Mouse (Mus musculus): ENCODE results near the gene Gimap4. TPM values are rescaled to one million over a fixed set of nuclear protein-coding genes. Genes with fewer than 3 reads are reported as not detected.

Gimap4 gene
- polyA plus RNA-seq (2015; fragmentation: Nextera tagmentation; extraction: Ambion mirVana), result 84.6 and 86.0 TPM in 2 replicates

GRCm38 (mm10) chr6:48684319-48684718, at the start of gene Gimap4:
Gimap4 (plus strand) TSS chr6:48684549.
- Histone ChIP-seq H3K4me3 (ENCODE audit: low read length) (peak within 1 kb of the TSS; percentile 22), H3K36me3 (ENCODE audit: insufficient read depth, low read length) (no peaks in the 10 kb centered on the region), H3K9ac (replicated peaks; ENCODE audit: low read length) (peak within 1 kb of the TSS; percentile 52), H3K4me2 (replicated peaks; ENCODE audit: low read depth, low read length) (peak within 1 kb of the TSS; percentile 31), H3K27ac (ENCODE audit: low read length) (peak within 1 kb of the TSS; percentile 72), H3K4me1 (ENCODE audit: insufficient read depth, low read length) (no peaks in the 10 kb centered on the region), H3K27me3 (ENCODE audit: insufficient read depth, low read length) (no peaks in the 10 kb centered on the region), H3K9me3 (ENCODE audit: low read length) (no peaks in the 10 kb centered on the region)
- ATAC-seq (ENCODE audit: low FRiP score, low TSS enrichment), result no peak
- 57% methylated on average over 5 of the region's 5 CpGs for WGBS

DNA sequence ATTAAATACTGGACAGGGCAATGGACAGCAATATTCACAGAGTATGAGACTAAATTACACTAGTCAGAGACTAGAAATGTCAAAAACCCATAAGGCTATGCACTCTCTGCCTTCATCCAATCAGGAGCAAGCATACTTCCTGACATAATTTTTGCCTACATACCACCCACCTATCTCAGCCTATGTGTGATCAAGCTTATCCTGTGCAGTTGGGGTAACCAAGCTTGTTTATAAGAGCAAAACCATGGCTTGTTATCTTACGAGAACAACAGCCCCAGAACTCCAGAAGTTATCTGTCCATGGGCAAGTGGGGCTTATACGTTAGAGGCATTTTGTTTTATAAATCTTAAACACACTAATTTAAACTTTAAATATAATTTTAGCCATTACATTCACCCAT, 49.2 kb upstream of the Gimap4 start:
- ATAC-seq (ENCODE audit: low FRiP score, low TSS enrichment), result no peak
- Histone ChIP-seq H3K4me2 (replicated peaks; ENCODE audit: low read depth, low read length) (no peak overlapping the region), H3K27ac (ENCODE audit: low read length) (no peak overlapping the region), H3K4me1 (ENCODE audit: insufficient read depth, low read length) (no peaks in the 10 kb centered on the region), H3K9ac (replicated peaks; ENCODE audit: low read length) (no peak overlapping the region), H3K27me3 (ENCODE audit: insufficient read depth, low read length) (no peaks in the 10 kb centered on the region), H3K36me3 (ENCODE audit: insufficient read depth, low read length) (no peaks in the 10 kb centered on the region), H3K4me3 (ENCODE audit: low read length) (no peak overlapping the region), H3K9me3 (ENCODE audit: low read length) (no peaks in the 10 kb centered on the region)
- 87% methylated on average over 2 of the region's 2 CpGs for WGBS

GRCm38 (mm10) chr6:48636515-48636914, 47.8 kb upstream of the Gimap4 start:
- no peaks in the 10 kb centered on the region for H3K27me3 ChIP-seq (ENCODE audit: insufficient read depth, low read length)
- no peak overlapping the region for H3K4me2 ChIP-seq (replicated peaks; ENCODE audit: low read depth, low read length)
- no peak for ATAC-seq (ENCODE audit: low FRiP score, low TSS enrichment)
- H3K9me3 ChIP-seq (ENCODE audit: low read length), result no peaks in the 10 kb centered on the region
- H3K4me1 ChIP-seq (ENCODE audit: insufficient read depth, low read length), result no peaks in the 10 kb centered on the region
- no peaks in the 10 kb centered on the region for H3K36me3 ChIP-seq (ENCODE audit: insufficient read depth, low read length)
- 70% methylated on average over 6 of the region's 6 CpGs for WGBS
- no peak overlapping the region for H3K27ac ChIP-seq (ENCODE audit: low read length)
- no peak overlapping the region for H3K4me3 ChIP-seq (ENCODE audit: low read length)
- no peak overlapping the region for H3K9ac ChIP-seq (replicated peaks; ENCODE audit: low read length)

- Histone ChIP-seq H3K27me3 (ENCODE audit: insufficient read depth, low read length) (no peaks in the 10 kb centered on the region), H3K4me3 (ENCODE audit: low read length) (no peak overlapping the region), H3K4me1 (ENCODE audit: insufficient read depth, low read length) (no peaks in the 10 kb centered on the region), H3K9ac (replicated peaks; ENCODE audit: low read length) (no peak overlapping the region), H3K9me3 (ENCODE audit: low read length) (no peaks in the 10 kb centered on the region), H3K36me3 (ENCODE audit: insufficient read depth, low read length) (no peaks in the 10 kb centered on the region), H3K27ac (ENCODE audit: low read length) (no peak overlapping the region), H3K4me2 (replicated peaks; ENCODE audit: low read depth, low read length) (no peak overlapping the region)
- ATAC-seq (ENCODE audit: low FRiP score, low TSS enrichment), result no peak
- WGBS, result 63% methylated on average over 6 of the region's 6 CpGs
Measured at GRCm38 (mm10) chr6:48637811-48638500, 46.4 kb upstream of the Gimap4 start.

- no peaks in the 10 kb centered on the region for H3K4me1 ChIP-seq (ENCODE audit: insufficient read depth, low read length)
- H3K9me3 ChIP-seq (ENCODE audit: low read length), result no peaks in the 10 kb centered on the region
- ATAC-seq (ENCODE audit: low FRiP score, low TSS enrichment), result no peak
- H3K4me3 ChIP-seq (ENCODE audit: low read length), result no peak overlapping the region
- H3K36me3 ChIP-seq (ENCODE audit: insufficient read depth, low read length), result no peaks in the 10 kb centered on the region
- H3K4me2 ChIP-seq (replicated peaks; ENCODE audit: low read depth, low read length), result no peak overlapping the region
- no peak overlapping the region for H3K9ac ChIP-seq (replicated peaks; ENCODE audit: low read length)
- WGBS, result 69% methylated on average over 2 of the region's 2 CpGs
- H3K27me3 ChIP-seq (ENCODE audit: insufficient read depth, low read length), result no peaks in the 10 kb centered on the region
- H3K27ac ChIP-seq (ENCODE audit: low read length), result no peak overlapping the region
Measured at GRCm38 (mm10) chr6:48638553-48638952, 45.8 kb upstream of the Gimap4 start.

- H3K4me2 ChIP-seq (replicated peaks; ENCODE audit: low read depth, low read length), result no peak overlapping the region
- no peak overlapping the region for H3K9ac ChIP-seq (replicated peaks; ENCODE audit: low read length)
- no peak overlapping the region for H3K27ac ChIP-seq (ENCODE audit: low read length)
- 71% methylated on average over 6 of the region's 6 CpGs for WGBS
- H3K4me3 ChIP-seq (ENCODE audit: low read length), result no peak overlapping the region
- no peaks in the 10 kb centered on the region for H3K27me3 ChIP-seq (ENCODE audit: insufficient read depth, low read length)
- H3K4me1 ChIP-seq (ENCODE audit: insufficient read depth, low read length), result no peaks in the 10 kb centered on the region
- no peaks in the 10 kb centered on the region for H3K9me3 ChIP-seq (ENCODE audit: low read length)
- H3K36me3 ChIP-seq (ENCODE audit: insufficient read depth, low read length), result no peaks in the 10 kb centered on the region
- ATAC-seq (ENCODE audit: low FRiP score, low TSS enrichment), result no peak
Measured at GRCm38 (mm10) chr6:48641391-48641790, 43.0 kb upstream of the Gimap4 start.

- no peaks in the 10 kb centered on the region for H3K36me3 ChIP-seq (ENCODE audit: insufficient read depth, low read length)
- H3K4me1 ChIP-seq (ENCODE audit: insufficient read depth, low read length), result no peaks in the 10 kb centered on the region
- H3K9me3 ChIP-seq (ENCODE audit: low read length), result no peaks in the 10 kb centered on the region
- H3K4me3 ChIP-seq (ENCODE audit: low read length), result no peak overlapping the region
- H3K27ac ChIP-seq (ENCODE audit: low read length), result no peak overlapping the region
- no peak overlapping the region for H3K4me2 ChIP-seq (replicated peaks; ENCODE audit: low read depth, low read length)
- 20% methylated on average over 4 of the region's 4 CpGs for WGBS
- no peaks in the 10 kb centered on the region for H3K27me3 ChIP-seq (ENCODE audit: insufficient read depth, low read length)
- no peak overlapping the region for H3K9ac ChIP-seq (replicated peaks; ENCODE audit: low read length)
- peak; percentile 54; the same call in 1 of the 2 replicates for ATAC-seq (ENCODE audit: low FRiP score, low TSS enrichment)
Measured at GRCm38 (mm10) chr6:48642764-48643292, 41.5 kb upstream of the Gimap4 start.

DNA sequence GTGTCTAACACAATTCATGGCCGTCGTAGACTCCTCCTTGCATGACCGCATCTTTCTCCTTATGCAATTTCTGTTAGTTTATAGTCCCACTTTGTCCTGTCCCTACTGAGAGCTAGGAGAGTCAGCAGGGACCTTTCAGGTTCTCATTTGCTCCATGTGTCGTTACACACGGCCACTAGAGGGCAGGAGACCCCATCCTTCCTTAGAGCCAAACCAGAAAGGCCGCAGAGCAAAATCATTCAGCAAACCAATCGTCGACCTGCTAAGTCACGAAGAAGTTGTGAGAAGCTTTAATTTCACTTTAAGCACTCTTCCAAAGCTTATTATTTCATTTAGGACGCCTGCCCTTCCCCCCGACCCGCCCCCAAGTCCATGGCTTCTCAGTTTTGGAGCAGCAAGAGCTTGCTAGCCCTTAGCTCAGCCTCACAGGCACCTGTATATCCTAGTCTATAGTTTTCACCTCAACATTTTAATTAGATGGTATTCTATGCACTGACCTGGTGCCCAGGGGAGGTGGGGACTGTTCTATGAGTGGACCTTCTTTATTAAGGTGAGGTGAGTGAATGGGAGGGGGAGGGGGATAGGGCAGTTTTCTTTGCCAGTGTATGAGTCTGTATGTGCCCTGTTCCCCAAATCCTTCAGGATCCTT, 38.6 kb upstream of the Gimap4 start:
- H3K27ac ChIP-seq (ENCODE audit: low read length), result no peak overlapping the region
- H3K9ac ChIP-seq (replicated peaks; ENCODE audit: low read length), result no peak overlapping the region
- H3K9me3 ChIP-seq (ENCODE audit: low read length), result no peaks in the 10 kb centered on the region
- peak; percentile 35; the same call in 1 of the 2 replicates for ATAC-seq (ENCODE audit: low FRiP score, low TSS enrichment)
- H3K4me2 ChIP-seq (replicated peaks; ENCODE audit: low read depth, low read length), result no peak overlapping the region
- no peaks in the 10 kb centered on the region for H3K4me1 ChIP-seq (ENCODE audit: insufficient read depth, low read length)
- WGBS, result 10% methylated on average over 12 of the region's 12 CpGs
- H3K36me3 ChIP-seq (ENCODE audit: insufficient read depth, low read length), result no peaks in the 10 kb centered on the region
- H3K4me3 ChIP-seq (ENCODE audit: low read length), result no peak overlapping the region
- H3K27me3 ChIP-seq (ENCODE audit: insufficient read depth, low read length), result no peaks in the 10 kb centered on the region

- no peak for ATAC-seq (ENCODE audit: low FRiP score, low TSS enrichment)
- Histone ChIP-seq H3K4me2 (replicated peaks; ENCODE audit: low read depth, low read length) (no peak overlapping the region), H3K27me3 (ENCODE audit: insufficient read depth, low read length) (no peaks in the 10 kb centered on the region), H3K36me3 (ENCODE audit: insufficient read depth, low read length) (no peaks in the 10 kb centered on the region), H3K9ac (replicated peaks; ENCODE audit: low read length) (no peak overlapping the region), H3K9me3 (ENCODE audit: low read length) (no peaks in the 10 kb centered on the region), H3K4me1 (ENCODE audit: insufficient read depth, low read length) (no peaks in the 10 kb centered on the region), H3K4me3 (ENCODE audit: low read length) (no peak overlapping the region), H3K27ac (ENCODE audit: low read length) (no peak overlapping the region)
- WGBS, result 78% methylated on average over 4 of the region's 4 CpGs
Measured at GRCm38 (mm10) chr6:48646309-48646690, 38.0 kb upstream of the Gimap4 start.

DNA sequence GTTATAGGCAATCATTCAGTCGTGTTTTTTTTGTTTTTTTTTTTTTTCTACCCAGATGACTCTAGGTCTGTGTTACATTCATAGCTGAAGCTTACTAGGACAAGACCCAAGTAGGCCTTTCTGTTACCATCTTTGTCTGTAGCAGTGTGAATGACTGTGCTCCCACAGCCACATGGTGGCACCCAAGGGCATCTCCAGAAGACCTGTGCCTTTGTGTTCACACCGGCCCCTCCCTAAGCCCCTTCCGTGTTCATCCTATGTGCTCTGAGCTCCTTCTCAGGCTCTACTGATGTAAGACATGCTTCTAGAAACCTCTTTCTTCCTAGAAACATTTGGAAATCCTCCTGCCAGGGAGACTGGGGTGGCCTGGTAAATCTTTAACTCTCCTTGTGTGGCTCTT, 37.4 kb upstream of the Gimap4 start, which contains the start of gene Gimap8:
TSS of gene Gimap8 (plus strand) at position 240 of the 400 bp plus-strand sequence.
- Histone ChIP-seq H3K4me1 (ENCODE audit: insufficient read depth, low read length) (no peaks in the 10 kb centered on the region), H3K4me2 (replicated peaks; ENCODE audit: low read depth, low read length) (peak within 1 kb of the TSS; percentile 20), H3K36me3 (ENCODE audit: insufficient read depth, low read length) (no peaks in the 10 kb centered on the region), H3K4me3 (ENCODE audit: low read length) (no peak within 1 kb of the TSS), H3K27me3 (ENCODE audit: insufficient read depth, low read length) (no peaks in the 10 kb centered on the region), H3K9ac (replicated peaks; ENCODE audit: low read length) (0 out of 2 replicates have a peak within 1 kb of the TSS, but pooled peaks have one; percentile 20), H3K27ac (ENCODE audit: low read length) (no peak within 1 kb of the TSS), H3K9me3 (ENCODE audit: low read length) (no peaks in the 10 kb centered on the region)
- 33% methylated on average over 3 of the region's 3 CpGs for WGBS
- peak; percentile 61; the same call in 1 of the 2 replicates for ATAC-seq (ENCODE audit: low FRiP score, low TSS enrichment)
